Mouse (Mus musculus) thymus, postnatal 14 days (tissue): ENCODE measurements around the gene Maml3.

Experiments
- DNase-seq: peaks from one replicate; pipeline ENCODE4 v3.0.0; 2021

Maml3 gene

DNA sequence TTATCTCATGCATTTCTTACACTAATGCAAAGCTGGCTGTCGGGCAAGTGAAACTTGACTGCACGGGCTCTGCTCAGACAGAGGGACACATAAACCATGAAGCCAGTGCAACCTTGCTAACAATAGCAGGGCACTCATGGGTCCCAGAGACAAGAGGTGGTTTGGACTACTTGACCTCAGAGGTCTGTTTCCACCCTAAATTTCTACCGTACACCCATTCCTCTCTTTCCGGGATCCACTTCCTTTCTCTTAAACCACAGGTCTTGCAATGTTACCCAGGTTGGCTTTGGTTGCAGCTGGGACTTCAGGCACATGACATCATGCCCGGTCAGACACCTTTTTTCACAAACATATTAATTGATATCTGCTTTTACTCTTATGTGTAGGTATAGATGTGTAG lies 331.3 kb downstream of the Maml3 start:
- DNase-seq, result no peak

DNA sequence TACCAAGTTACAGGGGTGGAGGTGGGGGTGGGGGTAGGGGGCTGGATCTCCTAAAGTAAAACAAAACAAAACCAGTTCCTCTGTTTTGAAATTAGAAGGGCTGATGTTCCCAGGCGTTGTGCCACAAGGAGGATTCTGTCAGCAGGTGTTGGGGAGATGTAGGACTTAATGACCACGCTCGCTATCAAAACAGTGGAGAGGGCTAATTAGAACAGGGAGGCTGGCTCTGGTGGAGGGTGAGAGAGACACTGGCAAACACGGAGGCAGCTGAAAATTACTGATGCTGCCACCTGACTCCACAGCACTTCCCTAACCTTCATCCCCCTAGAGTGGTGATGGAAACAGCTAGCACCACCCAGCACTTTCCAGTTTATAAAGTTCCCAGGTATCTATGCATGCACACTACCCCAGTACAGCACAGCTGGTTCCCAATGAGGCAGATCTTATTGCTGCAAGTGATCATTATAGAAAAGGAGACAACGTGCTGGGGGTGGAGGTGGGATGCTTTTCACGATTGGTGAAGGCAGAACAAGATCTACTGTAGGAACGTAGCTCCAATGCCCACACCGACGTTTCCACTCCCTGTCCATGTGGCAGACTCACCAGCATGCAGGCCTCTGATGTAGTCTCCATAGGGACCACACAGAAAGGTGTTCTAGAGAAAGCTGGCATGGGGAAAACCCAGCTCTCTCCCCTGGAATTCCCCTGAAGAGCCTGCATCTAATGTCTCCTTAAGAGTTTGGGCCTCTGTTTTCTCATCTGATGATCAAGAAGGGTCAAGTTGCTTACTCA lies 332.8 kb downstream of the Maml3 start:
- no peak for DNase-seq

DNA sequence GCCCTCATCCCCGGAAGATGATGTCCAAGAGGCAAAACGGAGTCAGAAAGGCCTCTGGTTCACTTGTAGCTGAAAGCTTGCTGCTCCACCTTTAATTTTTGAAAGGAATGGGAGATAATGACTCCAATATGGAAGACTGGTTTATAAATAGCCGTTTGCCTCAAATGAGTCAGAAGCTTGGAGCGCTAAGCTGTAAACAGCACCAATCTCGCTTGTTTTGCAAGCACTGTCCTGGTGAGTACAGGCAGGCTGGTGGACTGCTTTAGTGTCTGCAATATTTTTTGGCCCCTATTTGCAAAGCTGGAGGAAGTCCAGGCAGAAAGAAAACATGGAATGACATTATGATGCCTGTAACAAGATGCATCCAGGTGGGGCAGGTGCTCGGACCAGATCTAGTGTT lies 335.7 kb downstream of the Maml3 start:
- no peak for DNase-seq

DNA sequence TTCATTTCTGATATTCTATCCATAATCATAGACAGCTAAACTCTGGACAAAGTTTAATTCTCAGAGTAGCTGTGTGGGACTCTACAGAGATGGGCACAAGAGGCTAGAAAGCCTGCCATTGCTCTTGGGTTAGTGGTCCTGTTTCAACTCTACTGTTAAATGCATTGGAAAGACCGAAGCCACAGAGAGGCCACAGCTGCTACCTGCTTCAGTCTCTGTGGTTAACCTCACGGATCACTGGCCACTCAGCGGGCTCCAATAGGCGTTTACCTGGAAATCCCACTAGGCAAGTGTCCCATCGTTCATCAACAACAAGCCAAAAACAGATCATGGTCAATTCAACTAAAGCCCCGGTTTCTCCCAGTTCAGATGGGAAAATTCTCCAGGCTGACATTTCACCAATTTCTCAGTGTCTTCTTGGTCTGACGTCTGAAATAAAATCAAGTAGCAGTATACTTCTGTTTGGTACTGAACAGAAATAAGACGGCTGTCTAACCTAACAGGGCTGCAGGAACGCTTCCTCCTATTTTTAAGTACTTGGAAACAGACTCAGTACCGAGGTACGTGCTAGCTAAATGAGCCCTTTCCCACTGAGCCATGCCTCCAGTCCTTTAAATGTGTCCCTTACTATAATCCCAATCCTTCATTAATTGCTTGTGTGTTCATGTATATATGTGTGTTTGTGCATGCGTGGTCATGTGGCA lies 339.5 kb downstream of the Maml3 start:
- no peak for DNase-seq

DNA sequence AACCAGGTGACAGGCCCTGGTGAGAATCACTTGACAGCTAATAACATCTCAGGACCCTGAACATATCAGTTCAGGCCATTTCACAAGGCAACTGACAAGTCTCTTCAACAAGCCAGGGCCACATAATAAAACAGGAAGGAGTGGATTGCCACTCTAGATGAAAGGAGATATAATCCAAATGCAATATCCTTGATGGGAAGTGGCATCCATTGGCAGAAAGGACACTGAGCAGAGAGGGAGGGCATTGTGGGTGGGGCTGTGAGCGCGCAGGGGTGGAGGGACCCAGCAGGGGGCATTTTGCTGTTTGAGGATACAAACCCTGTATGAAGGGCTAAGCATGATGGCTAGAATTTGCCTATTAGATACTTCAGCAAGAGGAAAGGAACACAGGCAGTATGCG lies 340.7 kb downstream of the Maml3 start:
- no peak for DNase-seq

DNA sequence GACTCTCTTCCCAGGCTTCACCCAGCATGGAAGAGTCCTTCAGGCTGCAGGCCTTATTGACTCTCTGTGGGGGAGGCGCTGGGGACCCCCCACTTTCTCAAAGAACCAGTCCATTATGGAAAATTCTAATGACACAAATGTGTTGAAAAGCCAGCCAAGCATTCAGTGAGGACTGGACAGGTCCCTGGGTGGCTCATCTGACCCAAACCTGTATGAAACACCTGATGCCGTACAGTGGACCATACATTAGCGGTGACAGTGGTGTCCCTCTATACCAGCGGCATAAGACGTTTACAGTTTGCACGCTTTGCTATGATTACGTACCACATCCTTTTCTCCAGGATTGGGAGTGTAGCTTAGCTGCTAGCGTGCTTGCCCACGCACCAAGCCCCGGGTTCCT lies 342.0 kb downstream of the Maml3 start:
- DNase-seq, result no peak

DNA sequence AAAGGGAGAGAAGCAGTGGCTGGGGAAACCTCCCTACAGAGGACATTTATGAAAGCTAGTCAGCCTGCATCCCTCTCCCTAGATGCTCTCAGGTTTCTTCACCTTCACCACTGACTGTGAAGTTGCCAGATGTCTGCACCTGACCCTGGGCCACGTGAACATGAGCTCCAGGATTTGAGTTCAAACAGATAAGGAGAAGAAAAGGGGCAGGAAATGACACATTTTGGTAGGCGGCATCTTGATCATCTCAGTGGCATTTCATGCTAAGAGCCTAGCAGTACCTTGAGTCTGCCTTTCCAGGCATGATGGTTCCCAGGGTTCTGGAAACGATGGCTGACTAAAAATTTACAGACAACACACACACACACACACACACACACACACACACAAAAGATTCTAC lies 345.3 kb downstream of the Maml3 start:
- DNase-seq, result peak; percentile 40

DNA sequence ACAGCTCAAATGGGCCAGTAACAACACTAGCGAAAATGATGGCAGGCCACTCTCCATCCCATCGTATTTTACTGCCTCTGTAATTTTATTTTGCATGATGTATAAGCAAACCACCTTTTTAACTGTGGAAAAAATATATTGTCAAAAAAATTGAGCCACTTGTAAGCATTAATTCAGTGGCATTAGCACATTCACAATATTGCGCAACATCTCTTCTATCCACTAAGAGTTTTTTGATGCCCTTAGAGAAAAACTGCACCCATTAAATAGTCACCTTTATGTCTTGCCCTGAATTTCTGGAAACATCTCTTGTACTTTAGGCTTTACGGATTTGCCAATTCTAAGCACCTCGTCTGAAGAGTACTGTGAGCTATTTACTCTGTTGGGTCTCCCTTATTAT lies 347.8 kb downstream of the Maml3 start:
- DNase-seq, result no peak

DNA sequence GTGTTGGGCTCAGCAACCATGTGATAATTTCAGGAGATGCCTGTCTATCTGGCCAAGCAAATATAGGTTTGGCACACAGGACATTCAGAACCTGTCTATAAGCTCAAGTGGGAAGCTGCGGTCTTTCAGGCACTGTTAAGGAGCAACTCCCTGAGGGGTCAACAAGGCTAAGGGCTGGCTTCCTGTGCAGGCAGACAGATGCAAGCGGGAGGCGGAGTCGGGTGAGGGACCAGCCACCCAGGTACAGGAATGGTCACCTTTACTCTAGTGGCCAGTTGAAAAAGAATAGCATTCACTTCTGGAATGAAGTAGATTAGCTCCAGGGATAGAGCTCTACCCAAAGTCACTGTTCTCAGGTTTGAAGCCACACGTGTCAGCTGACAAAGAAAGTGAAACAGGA lies 348.6 kb downstream of the Maml3 start:
- no peak for DNase-seq

DNA sequence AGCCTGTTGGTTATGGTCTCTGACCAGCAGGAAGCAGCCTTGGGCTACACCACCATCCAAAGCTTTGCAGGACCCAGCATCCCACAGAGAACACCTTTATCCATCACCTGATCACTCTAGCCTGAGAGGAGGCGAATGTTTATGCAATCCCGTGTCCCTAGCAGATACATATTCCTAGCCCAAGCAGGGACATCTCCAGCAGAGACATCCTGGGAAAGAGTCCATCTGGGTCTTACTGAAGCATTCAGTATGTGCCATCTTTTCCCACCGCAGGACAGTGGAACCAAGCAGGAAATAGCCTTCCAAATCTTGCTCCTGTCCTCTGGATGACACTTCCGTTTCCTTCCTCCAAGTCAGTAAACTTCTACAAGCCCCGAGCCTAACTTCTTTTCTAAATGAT lies 351.6 kb downstream of the Maml3 start:
- no peak for DNase-seq

DNA sequence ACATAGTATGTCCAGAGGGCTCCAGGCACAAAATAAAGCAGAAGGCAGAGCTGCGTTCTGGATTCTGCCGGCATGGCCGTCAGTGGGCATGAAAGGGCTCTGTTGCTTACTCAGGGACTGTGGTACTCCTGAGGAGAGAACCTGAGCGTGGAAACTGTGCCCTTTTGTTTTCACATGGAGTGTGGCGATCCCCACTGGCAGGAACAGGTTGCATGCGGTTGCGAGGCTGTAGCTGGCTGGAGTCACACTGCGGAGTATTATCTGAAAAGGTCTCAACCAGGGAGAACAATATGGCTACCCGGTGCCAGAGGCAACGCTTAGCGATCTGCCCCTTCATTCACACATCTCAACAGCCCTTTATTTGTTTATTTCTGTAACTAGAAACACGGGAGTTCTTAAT lies 353.4 kb downstream of the Maml3 start:
- no peak for DNase-seq

DNA sequence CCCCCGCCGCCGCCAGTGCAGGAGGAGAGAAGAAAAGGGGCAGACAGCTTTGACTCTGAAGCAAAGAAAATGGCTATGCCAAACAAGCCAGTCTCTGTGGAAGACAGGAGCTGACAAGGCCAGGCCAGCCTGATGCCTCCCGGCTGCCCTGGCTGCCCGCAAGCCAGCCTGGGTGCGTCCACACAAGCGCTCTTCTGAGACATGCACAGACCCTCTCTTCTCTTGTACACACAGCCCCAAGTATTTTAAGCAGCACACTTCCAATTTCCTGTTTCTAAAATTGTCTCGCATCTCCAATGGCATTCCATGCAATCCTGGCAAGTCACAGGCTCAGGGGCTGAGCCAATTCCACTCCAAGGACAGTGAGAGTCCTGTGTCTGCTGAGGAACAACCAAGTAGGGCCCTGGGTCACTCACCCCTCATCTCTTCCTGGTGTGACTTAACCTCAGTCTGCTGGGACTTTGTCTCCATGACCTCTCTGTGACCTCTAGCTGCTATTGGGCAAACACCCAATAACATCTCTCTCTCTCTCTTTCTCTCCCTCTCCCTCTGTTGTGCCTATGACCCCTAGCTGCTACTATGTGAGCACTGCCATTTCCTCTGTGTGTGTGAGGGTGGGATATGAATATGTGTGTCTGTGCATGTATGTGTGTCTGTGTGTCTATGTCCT lies 354.9 kb downstream of the Maml3 start:
- no peak for DNase-seq

DNA sequence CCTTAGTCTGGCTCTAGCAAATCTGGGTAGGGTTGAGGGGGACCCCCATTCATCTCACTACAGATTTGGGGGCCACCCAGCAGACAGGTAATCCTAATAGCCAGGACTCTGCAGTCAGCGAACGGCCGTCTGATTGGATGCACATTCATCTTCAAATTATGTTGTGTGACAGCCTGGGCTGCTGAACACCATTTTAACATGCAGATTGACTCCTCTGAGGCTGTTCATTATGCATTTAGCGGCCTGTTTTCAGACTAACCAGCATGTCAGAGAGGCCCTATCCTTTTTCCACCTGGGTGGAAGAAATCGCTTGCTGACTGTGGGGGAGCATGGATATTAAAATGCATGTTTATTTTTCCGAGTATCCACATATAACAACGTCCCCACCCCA lies 355.5 kb downstream of the Maml3 start:
- no peak for DNase-seq

DNA sequence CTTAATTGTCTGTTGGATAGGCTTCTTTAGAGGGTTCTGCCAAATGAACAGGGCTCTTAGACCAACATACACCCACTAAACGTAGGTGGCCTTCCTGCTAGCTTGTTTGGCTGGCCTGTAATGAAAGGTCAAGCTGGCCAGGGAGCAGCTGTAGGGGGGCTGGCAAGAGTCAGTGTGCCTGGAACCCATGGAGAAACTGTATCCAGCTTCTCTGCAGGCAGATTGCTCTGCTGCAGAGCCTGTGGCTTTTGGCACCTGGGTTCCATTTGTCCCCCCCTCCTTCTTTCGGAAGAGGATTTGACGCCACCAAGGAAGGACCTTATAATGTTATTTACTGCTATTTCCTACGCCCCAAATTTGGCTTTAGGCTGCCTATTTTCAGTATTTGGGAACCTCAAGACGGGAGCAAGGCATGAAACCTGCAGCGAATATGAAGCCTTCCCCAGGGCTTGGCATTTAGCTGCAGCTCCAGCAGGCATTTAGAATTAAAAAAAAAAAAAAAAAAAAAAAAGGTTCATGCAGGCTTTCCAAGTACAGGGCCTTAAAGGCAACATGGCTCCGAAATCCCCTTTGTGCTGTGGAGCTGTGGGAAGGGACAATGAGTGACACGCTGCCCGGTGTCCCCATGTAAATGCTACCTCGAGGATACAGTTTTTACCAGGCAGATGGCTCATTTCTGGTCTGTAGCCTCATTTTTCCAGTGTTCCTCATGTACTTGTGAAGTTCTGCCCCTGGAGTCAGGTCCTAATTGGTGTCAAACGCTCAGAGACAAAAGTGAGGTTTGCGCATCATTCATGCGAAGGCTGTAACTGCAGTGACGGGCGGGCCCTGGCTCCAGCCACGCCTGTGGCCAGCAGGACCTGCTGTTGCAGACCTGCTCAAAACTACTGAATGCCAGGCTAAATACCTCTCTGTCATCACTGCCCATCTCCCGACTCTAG lies 356.2 kb downstream of the Maml3 start:
- no peak for DNase-seq

DNA sequence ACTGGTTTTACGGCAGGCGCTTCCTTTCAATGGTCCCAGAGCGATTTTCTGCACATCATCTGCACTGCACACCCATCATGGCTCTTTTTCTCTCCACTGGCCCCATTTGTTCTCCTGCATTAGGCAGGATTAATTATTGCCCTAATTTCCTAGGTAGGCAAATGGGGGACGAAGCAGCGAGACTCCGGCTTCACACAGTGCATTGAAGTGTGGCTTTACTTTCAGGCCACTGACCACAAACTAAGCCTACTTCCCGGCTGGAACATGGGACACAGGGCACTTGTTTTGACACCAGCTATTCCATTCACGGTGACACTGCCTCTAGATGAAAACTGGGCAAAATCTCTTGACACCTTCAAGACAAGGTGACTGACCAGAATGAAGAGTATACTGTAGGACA lies 358.1 kb downstream of the Maml3 start:
- DNase-seq, result no peak

DNA sequence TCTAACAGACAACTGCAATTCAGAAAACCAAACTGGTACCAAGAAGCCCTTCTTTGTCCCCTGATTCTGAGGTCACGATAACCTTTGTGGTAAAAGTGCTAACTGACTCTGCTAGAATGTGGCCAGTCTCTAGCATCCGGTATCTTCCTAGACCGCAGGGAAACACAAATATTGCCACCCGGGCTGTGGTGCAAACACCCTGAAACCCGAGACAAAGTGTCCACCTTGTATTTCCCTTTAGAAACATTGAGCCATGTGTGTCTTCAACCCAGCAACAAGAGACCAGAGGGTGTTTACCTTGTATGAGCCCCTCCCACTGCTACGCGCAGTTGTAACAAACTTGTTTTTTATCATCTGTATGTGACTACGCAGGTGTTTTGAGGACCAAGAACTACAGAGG lies 359.7 kb downstream of the Maml3 start:
- peak; percentile 23 for DNase-seq

DNA sequence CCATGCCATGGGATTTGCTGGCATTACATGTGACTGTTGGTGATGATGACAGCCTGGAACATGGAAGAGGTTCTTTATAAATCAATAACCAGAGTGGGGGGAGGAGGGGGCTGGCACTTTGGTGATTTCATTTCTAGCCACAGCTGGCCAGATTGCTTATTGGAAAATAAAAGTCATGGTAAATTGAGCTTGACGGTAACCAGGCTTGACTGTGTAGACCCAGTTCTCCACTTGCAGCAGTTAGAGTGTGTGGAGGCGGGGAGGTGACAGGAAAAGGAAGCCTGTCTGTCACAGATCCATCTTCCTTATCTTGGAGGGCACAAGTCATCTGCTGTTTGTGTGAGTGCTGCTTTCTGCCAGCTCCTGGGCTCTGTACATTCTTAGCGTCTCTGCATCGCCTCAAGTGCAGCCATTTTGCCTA lies 360.5 kb downstream of the Maml3 start:
- DNase-seq, result peak; percentile 48

DNA sequence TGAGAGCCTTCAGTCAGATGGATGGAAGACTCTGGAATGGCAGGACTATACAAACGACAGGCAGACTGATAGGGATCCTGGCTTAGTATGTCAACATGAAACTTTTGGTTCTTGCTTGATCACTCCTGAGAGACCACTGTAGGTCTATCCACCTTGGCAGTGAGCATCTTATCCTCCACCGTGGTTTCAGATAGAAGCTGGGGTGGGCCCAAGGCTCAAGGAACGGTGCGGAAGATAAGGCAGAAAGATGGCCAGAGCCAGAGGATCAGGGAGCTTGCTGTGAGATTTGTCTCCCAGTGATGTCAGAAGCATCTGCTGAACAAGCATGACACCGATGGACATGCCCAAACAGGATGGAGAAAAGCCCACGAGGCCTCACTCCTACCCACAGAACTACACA lies 362.5 kb downstream of the Maml3 start:
- DNase-seq, result no peak

DNA sequence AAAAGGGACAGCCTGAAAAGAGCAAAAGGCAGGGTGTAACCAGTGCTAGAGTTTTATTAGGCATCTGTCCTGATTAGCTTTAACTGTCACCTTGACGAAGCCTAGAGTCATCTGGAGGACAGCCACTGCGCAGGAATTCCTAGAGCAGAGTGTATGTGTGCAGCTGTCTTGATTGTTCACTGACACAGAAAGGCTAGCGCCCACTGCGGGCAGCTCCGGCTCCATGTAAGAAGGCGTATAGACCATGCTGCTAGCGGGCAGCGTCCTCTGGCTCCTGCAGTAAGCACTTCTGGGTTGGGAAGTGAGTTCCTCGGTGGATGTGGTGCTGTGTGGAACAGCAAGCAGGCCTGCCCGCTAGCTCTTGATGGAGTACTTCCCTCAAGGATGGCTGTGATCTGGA lies 363.1 kb downstream of the Maml3 start:
- no peak for DNase-seq

DNA sequence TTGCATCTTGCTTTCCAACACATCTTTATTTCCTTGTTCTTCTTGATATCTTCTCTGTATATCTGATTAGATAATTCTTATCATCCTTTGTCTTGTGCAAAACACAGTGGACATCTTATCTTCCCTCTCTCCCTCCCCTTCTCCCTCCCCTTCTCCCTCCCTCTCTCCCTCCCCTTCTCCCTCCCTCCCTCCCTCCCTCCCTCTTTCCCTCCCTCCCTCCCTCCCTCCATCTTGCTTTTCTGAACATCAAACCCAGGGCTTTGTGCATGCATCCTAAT lies 365.1 kb downstream of the Maml3 start:
- DNase-seq, result no peak

DNA sequence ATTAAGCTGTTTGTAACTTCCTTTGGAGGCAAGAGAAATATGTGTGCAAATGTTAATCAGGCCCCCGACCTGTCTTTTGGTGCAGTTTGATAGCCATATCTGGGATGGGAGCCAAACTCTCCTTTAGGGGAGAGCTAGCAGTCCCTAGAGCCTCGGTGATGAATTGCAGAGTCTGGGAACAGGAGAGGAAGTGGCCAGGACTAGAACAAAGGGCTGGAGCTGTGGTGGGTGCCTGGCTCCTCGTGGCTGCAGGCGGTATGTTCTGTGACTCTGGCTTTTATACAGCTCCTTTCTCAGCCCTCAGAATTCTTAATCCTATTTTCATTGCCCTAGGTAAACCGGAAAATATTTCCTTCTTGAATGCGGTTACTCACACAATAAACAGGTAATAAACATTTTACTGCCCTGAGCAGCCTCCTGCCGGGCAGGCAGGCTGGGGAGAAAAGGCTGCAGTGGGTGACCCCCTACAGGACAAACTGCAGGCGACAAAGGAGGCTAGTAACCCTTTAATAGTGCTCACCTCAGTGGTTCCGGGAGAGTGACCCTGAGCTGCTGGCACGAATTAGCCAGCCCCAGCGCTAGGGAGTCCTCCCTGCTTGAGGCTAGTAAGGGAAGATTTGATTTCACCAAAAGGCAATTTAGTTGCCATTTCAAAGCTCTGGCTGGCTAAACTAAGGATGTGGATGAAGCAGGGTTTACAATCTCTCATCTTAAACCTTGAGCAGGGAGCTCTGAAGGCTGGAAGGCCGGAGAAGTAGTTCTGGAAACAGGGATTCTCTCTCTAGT lies 365.6 kb downstream of the Maml3 start:
- DNase-seq, result peak; percentile 27

DNA sequence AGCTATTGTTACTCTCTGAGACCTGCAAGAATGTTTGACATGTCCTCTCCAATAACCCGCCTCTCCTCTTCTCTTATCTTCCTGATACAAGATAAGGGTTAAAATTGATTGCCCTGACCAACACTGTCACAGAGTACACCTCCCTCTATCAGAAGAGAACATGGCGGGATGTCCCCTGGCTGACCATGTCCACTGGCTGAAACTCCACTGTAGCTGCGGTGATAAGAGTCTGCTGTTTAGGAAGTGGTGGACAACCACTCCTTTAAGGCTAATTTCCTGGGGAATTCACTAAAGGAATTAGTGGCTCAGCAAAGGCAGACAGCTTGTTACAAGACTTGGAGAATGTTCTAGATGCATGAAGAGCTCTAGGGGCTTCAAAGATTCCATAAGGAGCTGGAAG lies 371.2 kb downstream of the Maml3 start:
- DNase-seq, result no peak
